Mouse (Mus musculus) ovary, postnatal 10 days (tissue): ENCODE data around the gene Gm11084.

Experiments
- DNase-seq: peaks from one replicate; pipeline ENCODE4 v3.0.0; 2022; ENCODE audit warnings: low spot score

Gene Gm11084

DNA sequence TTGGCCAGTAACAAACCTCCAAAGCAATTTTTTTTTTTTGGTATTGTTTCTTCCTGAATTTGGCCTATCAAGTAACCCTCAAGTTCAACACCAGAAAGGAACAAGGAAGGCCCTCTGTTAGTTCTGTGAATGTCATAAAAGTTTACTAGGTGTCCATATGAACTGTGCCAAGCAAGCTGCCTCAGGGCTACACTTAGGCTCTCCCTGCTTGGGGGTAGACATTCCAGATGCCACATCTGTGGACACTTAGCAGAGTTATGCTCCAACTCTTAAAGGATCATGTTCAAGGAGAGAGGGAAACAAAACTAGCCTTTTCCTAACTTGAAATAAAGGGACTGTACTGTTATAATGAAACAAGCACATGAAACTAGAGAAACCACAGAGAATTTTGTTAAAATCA, 54.3 kb downstream of the Gm11084 start:
- DNase-seq = no peak

- no peak for DNase-seq
Measured at GRCm38 (mm10) chr2:72924981-72925380, 61.5 kb downstream of the Gm11084 start.
